Mouse (Mus musculus) MEL (cell line): ENCODE measurements at regions not wholly inside any gene's neighbourhood (a gene's known extent, or its start where the extent isn't known, plus 50 kb on each side); places are given as distances from the start of the nearest gene placed in this dataset.
"Not testable (repeated sequence)": the region's sequence is repeated elsewhere in the genome, so short reads cannot be mapped to it uniquely, and the experiment has no call there.

ENCODE experiments used
- DNase-seq: peaks from one replicate; pipeline ENCODE4 v3.0.0; 2011; ENCODE audit warnings: low read depth, low spot score
- H3K27ac ChIP-seq: 2 replicates; pipeline ENCODE4 v1.5.1; 2012; ENCODE audit warnings: low read depth, mild to moderate bottlenecking, control low read depth, low read length, moderate library complexity; ENCODE audit not compliant: control insufficient read depth
- H3K27me3 ChIP-seq, 2 experiments: fragments of 150-350 bp in 1 of 2; sonication (generic) in 1 of 2; 2 replicates each; pipeline ENCODE4 v1.6.1; 2012; ENCODE audit warnings: low read length in 2 of 2, mild to moderate bottlenecking in 2 of 2, improper control_type of control experiment in 1 of 2, moderate library complexity in 1 of 2; ENCODE audit not compliant: insufficient read depth in 2 of 2, control insufficient read depth in 1 of 2
- H3K36me3 ChIP-seq, 2 experiments: 2 replicates each; pipeline ENCODE4 v1.6.1; 2012 to 2014; ENCODE audit warnings: low read length in 2 of 2, improper control_type of control experiment in 1 of 2, inconsistent platforms in 1 of 2, mild to moderate bottlenecking in 1 of 2; ENCODE audit not compliant: insufficient read depth in 2 of 2, control insufficient read depth in 1 of 2
- H3K4me1 ChIP-seq, 2 experiments: fragments of 150-350 bp in 1 of 2; sonication (generic) in 1 of 2; 2 replicates each; pipeline ENCODE4 v1.6.1; 2012; ENCODE audit warnings: low read length in 2 of 2, improper control_type of control experiment in 1 of 2, mild to moderate bottlenecking in 1 of 2; ENCODE audit not compliant: insufficient read depth in 2 of 2, control insufficient read depth in 1 of 2
- H3K4me3 ChIP-seq, 2 experiments: fragments of 150-350 bp in 1 of 2; sonication (generic) in 1 of 2; 2 replicates each; pipeline ENCODE4 v1.5.1; 2012; ENCODE audit warnings: low read depth in 2 of 2, low read length in 2 of 2, mild to moderate bottlenecking in 2 of 2, moderate library complexity in 2 of 2, control low read depth in 1 of 2, improper control_type of control experiment in 1 of 2; ENCODE audit not compliant: control insufficient read depth in 1 of 2, insufficient read depth in 1 of 2
- H3K79me2 ChIP-seq: 2 replicates; pipeline ENCODE4 v1.6.1; 2012; ENCODE audit warnings: mild to moderate bottlenecking, low read length, moderate library complexity; ENCODE audit not compliant: control insufficient read depth, poor library complexity, insufficient read depth
- H3K9ac ChIP-seq: 2 replicates; pipeline ENCODE4 v1.6.1; 2012; ENCODE audit warnings: low read depth, mild to moderate bottlenecking, control low read depth, low read length, moderate library complexity; ENCODE audit not compliant: control insufficient read depth, poor library complexity, severe bottlenecking
- H3K9me3 ChIP-seq: fragments of 150-350 bp; sonication (generic); replicated peaks from 2 replicates; pipeline ENCODE4 v1.6.1; 2012; ENCODE audit warnings: mild to moderate bottlenecking, low read length, improper control_type of control experiment, moderate library complexity; ENCODE audit not compliant: insufficient read depth
- CTCF ChIP-seq, 3 experiments: IDR thresholded peaks in 2 of 3; conservative IDR thresholded peaks in 1 of 3; 2 replicates each; pipeline ENCODE4 v1.5.1; 2011 to 2012; ENCODE audit warnings: low read length in 3 of 3, low read depth in 2 of 3, mild to moderate bottlenecking in 2 of 3, improper control_type of control experiment in 1 of 3, inconsistent platforms in 1 of 3, mixed read lengths in 1 of 3, moderate library complexity in 1 of 3; ENCODE audit not compliant: control insufficient read depth in 1 of 3, insufficient read depth in 1 of 3, poor library complexity in 1 of 3, severe bottlenecking in 1 of 3
- E2F4 ChIP-seq: IDR thresholded peaks from 2 replicates; pipeline ENCODE4 v1.6.1; 2011; ENCODE audit warnings: low read depth, low read length, improper control_type of control experiment, borderline replicate concordance
- ELF1 ChIP-seq: IDR thresholded peaks from 2 replicates; pipeline ENCODE4 v1.6.1; 2014; ENCODE audit warnings: low read depth, mild to moderate bottlenecking, inconsistent platforms, low read length, improper control_type of control experiment, moderate library complexity
- EP300 ChIP-seq, 2 experiments: IDR thresholded peaks; 2 replicates each; pipeline ENCODE4 v1.6.1; 2011; ENCODE audit warnings: improper control_type of control experiment in 2 of 2, low read length in 2 of 2, low read depth in 1 of 2, mild to moderate bottlenecking in 1 of 2
- ETS1 ChIP-seq: IDR thresholded peaks from 2 replicates; pipeline ENCODE4 v1.6.1; 2012; ENCODE audit warnings: low read depth, mild to moderate bottlenecking, inconsistent platforms, low read length, improper control_type of control experiment, moderate library complexity
- GABPA ChIP-seq: IDR thresholded peaks from 2 replicates; pipeline ENCODE4 v1.6.1; 2012; ENCODE audit warnings: low read depth, mild to moderate bottlenecking, inconsistent platforms, low read length, improper control_type of control experiment, moderate library complexity
- JUND ChIP-seq: IDR thresholded peaks from 2 replicates; pipeline ENCODE4 v1.6.1; 2011; ENCODE audit warnings: low read depth, mild to moderate bottlenecking, improper control_type of control experiment, low read length
- KAT2A ChIP-seq: conservative IDR thresholded peaks from 2 replicates; pipeline ENCODE4 v1.6.1; 2012; ENCODE audit warnings: low read depth, low read length, improper control_type of control experiment, inconsistent platforms
- MEF2A ChIP-seq: IDR thresholded peaks from 2 replicates; pipeline ENCODE4 v1.6.1; 2014; ENCODE audit warnings: low read depth, mild to moderate bottlenecking, inconsistent platforms, low read length, improper control_type of control experiment; ENCODE audit not compliant: poor library complexity, insufficient replicate concordance, severe bottlenecking; ENCODE audit errors: extremely low read depth
- MYB ChIP-seq: IDR thresholded peaks from 2 replicates; pipeline ENCODE4 v1.6.1; 2011; ENCODE audit warnings: mild to moderate bottlenecking, low read depth, low read length, improper control_type of control experiment
- MYC ChIP-seq: IDR thresholded peaks from 2 replicates; pipeline ENCODE4 v1.6.1; 2011; ENCODE audit warnings: low read depth, mild to moderate bottlenecking, low read length, improper control_type of control experiment, moderate library complexity
- NRF1 ChIP-seq: IDR thresholded peaks from 2 replicates; pipeline ENCODE4 v1.6.1; 2014; ENCODE audit warnings: low read depth, mild to moderate bottlenecking, inconsistent platforms, low read length, improper control_type of control experiment, moderate library complexity; ENCODE audit not compliant: poor library complexity, insufficient read depth, severe bottlenecking
- POLR2A ChIP-seq, 2 experiments: IDR thresholded peaks; 2 replicates each; pipeline ENCODE4 v1.6.1; 2011 to 2012; ENCODE audit warnings: low read length in 2 of 2, mild to moderate bottlenecking in 2 of 2, control low read depth in 1 of 2, improper control_type of control experiment in 1 of 2, low read depth in 1 of 2, moderate library complexity in 1 of 2; ENCODE audit not compliant: control insufficient read depth in 1 of 2, insufficient read depth in 1 of 2, poor library complexity in 1 of 2
- RAD21 ChIP-seq: IDR thresholded peaks from 2 replicates; pipeline ENCODE4 v1.6.1; 2011; ENCODE audit warnings: mild to moderate bottlenecking, low read depth, low read length, improper control_type of control experiment
- SMC3 ChIP-seq: IDR thresholded peaks from 2 replicates; pipeline ENCODE4 v1.6.1; 2011; ENCODE audit warnings: low read depth, low read length, improper control_type of control experiment
- TAL1 ChIP-seq: IDR thresholded peaks from 2 replicates; pipeline ENCODE4 v1.6.1; 2012; ENCODE audit warnings: mild to moderate bottlenecking, inconsistent platforms, low read length, moderate library complexity, mixed read lengths
- TBP ChIP-seq: IDR thresholded peaks from 2 replicates; pipeline ENCODE4 v1.8.0; 2011; ENCODE audit warnings: low read depth, low read length, improper control_type of control experiment
- TCF12 ChIP-seq: IDR thresholded peaks from 2 replicates; pipeline ENCODE4 v1.6.1; 2014; ENCODE audit warnings: low read depth, mild to moderate bottlenecking, inconsistent platforms, low read length, improper control_type of control experiment, moderate library complexity
- UBTF ChIP-seq: IDR thresholded peaks from 2 replicates; pipeline ENCODE4 v1.6.1; 2012; ENCODE audit warnings: low read depth, mild to moderate bottlenecking, inconsistent platforms, low read length, improper control_type of control experiment, moderate library complexity, borderline replicate concordance; ENCODE audit not compliant: insufficient read depth
- USF2 ChIP-seq, 2 experiments: IDR thresholded peaks; 2 replicates each; pipeline ENCODE4 v1.6.1; 2011 to 2012; ENCODE audit warnings: improper control_type of control experiment in 2 of 2, low read length in 2 of 2, borderline replicate concordance in 1 of 2, inconsistent platforms in 1 of 2, low read depth in 1 of 2, mild to moderate bottlenecking in 1 of 2; ENCODE audit not compliant: insufficient read depth in 1 of 2
- ZC3H11A ChIP-seq: IDR thresholded peaks from 2 replicates; pipeline ENCODE4 v1.6.1; 2012; ENCODE audit warnings: low read depth, mild to moderate bottlenecking, inconsistent platforms, low read length, improper control_type of control experiment

DNA sequence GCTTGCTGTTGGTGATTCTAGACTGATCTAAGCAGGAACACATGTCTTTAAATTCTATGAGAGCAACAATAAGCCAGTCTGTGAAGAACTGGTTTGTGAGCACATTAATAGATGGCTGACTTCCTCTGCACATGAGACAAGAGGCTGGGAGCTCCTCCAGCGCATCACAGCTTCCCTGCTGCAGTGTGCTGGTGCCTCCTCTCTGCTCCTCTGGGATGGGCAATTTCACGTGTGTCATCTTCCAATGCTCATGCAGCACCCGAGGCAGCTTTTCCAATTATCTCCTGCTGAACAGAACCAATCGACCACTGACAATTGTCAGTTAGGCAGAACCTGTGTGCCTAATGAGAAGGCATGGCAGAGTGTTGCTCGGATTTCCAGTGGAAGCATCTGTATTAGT is 86.5 kb upstream of the Smlr1 start:
- TF ChIP-seq POLR2A (IDR thresholded peaks at IDR 0.05; ENCODE audit: control insufficient read depth in 1 of 2, insufficient read depth in 1 of 2, low read depth in 1 of 2, low read length in 2 of 2, poor library complexity in 1 of 2) (no peak), UBTF (no peak), MYC (no peak), TBP (no peak), RAD21 (no peak), ETS1 (no peak), GABPA (no peak), EP300 (IDR thresholded peaks at IDR 0.05; ENCODE audit: low read depth in 1 of 2, low read length in 2 of 2) (no peak), ZC3H11A (no peak), MEF2A (no peak), TCF12 (no peak), KAT2A (no peak), ELF1 (no peak)
- no peaks in the 10 kb centered on the region for H3K9me3 ChIP-seq
- H3K27ac ChIP-seq, result no peak overlapping the region
- no peak overlapping the region for H3K9ac ChIP-seq
- no peak overlapping the region for H3K4me3 ChIP-seq
- no peaks in the 10 kb centered on the region for H3K4me1 ChIP-seq
- no peak for DNase-seq
- no peaks in the 10 kb centered on the region for H3K27me3 ChIP-seq
- H3K36me3 ChIP-seq, result no peaks in the 10 kb centered on the region
- H3K79me2 ChIP-seq, result no peaks in the 10 kb centered on the region

- H3K36me3 ChIP-seq, H3K79me2 ChIP-seq, H3K4me3 ChIP-seq, H3K4me1 ChIP-seq, H3K27me3 ChIP-seq, H3K9ac ChIP-seq, H3K9me3 ChIP-seq, H3K27ac ChIP-seq, DNase-seq: not testable (repeated sequence)
Measured at GRCm38 (mm10) chr10:25621747-25622134, 85.7 kb upstream of the Smlr1 start.

- no peaks in the 10 kb centered on the region for H3K36me3 ChIP-seq
- no peak overlapping the region for H3K4me3 ChIP-seq
- H3K9me3 ChIP-seq, result no peaks in the 10 kb centered on the region
- H3K4me1 ChIP-seq, result no peaks in the 10 kb centered on the region
- H3K9ac ChIP-seq, result no peak overlapping the region
- TF ChIP-seq ELF1 (no peak), POLR2A (IDR thresholded peaks at IDR 0.05; ENCODE audit: control insufficient read depth in 1 of 2, insufficient read depth in 1 of 2, low read depth in 1 of 2, low read length in 2 of 2, poor library complexity in 1 of 2) (no peak), JUND (no peak), TAL1 (no peak), NRF1 (no peak), USF2 (IDR thresholded peaks at IDR 0.05; ENCODE audit: borderline replicate concordance in 1 of 2, insufficient read depth in 1 of 2, low read depth in 1 of 2, low read length in 2 of 2) (no peak), MYB (no peak), UBTF (no peak), EP300 (IDR thresholded peaks at IDR 0.05; ENCODE audit: low read depth in 1 of 2, low read length in 2 of 2) (no peak), GABPA (no peak), SMC3 (no peak), CTCF (IDR thresholded peaks at IDR 0.05 in 2 of 3, conservative IDR thresholded peaks at IDR 0.05 in 1 of 3; ENCODE audit: control insufficient read depth in 1 of 3, insufficient read depth in 1 of 3, low read depth in 2 of 3, low read length in 3 of 3, poor library complexity in 1 of 3, severe bottlenecking in 1 of 3) (no peak), E2F4 (no peak)
- H3K27ac ChIP-seq, result no peak overlapping the region
- H3K27me3 ChIP-seq, result no peaks in the 10 kb centered on the region; a peak in 1 of 4 replicates
- no peak for DNase-seq
- H3K79me2 ChIP-seq, result no peaks in the 10 kb centered on the region
Measured at GRCm38 (mm10) chr10:25620939-25621746, 85.1 kb upstream of the Smlr1 start.
